Mouse (Mus musculus): ENCODE data around the gene Eftud2. TPM values are rescaled to one million over a fixed set of nuclear protein-coding genes. Genes with fewer than 3 reads are reported as not detected.

Eftud2 gene
- 43.2 TPM for polyA plus RNA-seq (2014; fragmentation: Illumina TruSeq; extraction: RNeasy Lipid Tissue Mini Kit (QIAGEN cat#74804))

DNA sequence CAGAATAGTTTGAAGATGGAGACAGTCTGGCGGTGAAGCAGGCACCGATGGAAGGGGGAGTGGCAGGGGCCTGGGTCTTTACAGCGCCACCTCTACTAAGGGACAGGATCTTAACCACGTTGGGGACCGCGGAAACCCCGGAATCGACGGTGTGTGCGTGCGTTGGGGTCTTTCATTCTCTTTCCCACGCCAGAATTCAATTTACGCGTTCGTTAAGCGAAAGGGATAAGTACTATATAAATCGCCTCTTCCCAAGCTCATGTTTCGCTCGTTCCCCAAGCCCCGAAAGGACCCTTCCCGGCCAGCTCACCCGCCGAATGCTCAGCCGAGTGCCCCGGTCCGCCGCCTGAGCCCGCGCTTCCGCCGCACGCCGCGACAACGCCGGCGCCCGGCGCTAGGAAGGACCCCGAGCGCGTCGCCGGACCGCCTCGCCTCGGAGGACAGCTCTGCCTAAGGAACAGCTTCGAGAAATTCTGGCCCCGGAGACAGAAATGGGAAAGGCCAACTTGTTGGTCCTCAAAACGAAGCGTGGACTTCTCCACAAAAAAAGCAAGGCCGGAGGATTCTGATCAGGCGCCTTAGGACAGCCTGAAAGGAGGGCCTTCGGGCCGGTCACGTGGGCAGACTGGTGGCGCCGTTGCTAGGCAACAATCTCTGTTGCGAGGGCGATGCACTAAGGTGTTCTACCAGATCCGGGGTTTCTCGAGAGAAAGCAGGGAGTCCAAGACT, at the start of gene Eftud2, which contains the start of gene Ccdc103:
Gene Eftud2, minus strand, starts transcription at position 401 of the 729 bp plus-strand sequence.
Gene Ccdc103, plus strand, starts transcription at position 620 of the 729 bp plus-strand sequence.

DNA sequence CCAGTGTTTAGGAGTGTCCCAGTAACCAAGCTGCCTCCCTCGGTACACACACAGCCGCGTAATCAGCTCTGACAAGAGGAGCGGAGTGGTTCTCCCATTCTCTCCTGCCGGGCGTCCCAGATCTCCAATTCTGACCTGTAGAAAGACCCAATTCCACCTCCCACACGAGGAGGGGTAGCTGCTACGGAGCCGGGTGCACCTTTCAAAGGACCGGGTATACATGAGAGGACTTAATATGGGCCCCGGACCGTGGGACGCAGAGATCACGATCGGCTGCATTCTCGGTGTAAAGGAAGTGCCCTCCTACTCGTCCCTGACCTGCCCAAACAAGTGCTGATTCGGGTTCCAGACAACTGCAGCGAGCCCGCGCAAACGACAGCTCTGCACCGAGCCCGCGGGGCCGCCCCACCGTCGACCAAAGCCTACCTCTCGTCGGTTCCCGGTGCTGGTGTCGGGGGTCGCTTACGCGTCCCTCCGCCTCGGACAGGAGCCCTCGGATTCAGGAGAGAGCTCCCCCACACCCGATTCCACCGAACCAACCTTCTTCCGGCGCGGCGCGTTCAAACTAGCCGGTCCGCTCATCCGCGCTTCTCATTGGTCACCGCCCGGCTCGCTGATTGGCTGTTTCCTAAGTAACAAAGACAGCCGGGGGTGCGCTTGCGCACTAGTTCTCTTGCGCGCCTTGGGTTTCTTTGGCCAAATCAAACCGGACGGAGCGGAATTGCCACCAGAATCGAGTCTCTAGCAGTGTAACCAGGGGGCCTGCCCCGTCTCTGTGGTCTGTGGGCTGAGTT, 44.0 kb upstream of the Eftud2 start, which contains the start of gene Kif18b:
Gene Kif18b, minus strand, starts transcription at position 568 of the 794 bp plus-strand sequence.

DNA sequence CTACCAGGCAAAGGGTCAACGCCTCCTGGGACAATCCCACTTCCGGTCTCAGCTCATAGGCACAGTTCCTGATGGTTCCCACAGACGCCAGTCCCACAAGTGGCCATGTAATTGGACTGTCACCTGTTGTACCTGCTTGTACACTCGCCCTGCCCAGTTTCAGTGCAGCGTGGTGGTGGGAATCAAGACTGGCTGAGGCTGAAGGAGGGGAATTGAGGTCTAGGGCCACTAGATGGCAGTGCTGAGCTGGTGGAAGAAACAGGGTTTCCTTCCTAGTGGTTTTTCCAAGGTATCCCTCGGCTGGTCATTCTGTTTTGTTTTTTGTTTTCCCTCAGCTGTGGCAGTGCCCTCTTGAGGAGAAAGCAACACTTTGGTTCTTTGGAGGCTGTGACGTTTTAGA, 20.0 kb upstream of the Eftud2 start, which contains the start of gene Gfap:
Gene Gfap, minus strand, starts transcription at position 150 of the 400 bp plus-strand sequence.

DNA sequence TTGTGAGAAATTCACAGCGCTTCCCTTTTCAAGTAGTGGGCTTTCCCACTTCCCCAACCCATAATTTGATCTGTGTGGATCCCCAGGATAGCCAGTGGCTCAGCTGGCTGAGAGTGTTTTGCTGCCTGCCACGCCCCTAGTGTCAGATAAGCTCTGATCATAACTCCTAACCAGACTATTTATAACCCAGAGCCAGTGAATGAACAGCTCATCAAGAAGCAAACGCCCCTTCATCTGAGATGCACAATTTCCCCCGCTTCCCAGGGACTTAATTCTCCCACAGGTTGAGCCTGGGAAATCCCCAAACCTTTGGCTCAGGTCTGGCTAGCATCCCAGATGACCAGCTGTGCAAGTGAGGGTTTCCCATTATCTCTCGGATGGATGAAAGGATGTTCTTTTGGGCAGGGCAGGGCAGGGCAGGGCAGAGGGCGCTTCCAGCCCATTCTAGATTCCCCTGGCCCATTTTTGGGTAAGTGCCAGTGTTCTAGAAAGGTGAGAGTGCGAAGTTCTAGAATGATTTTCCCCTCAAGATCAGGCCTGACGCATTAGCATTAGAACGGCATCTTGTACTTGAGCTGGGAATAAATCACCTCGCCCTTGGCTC, 3.9 kb upstream of the Eftud2 start, which contains the start of gene Fam187a:
Gene Fam187a, plus strand, starts transcription at position 554 of the 604 bp plus-strand sequence.

DNA sequence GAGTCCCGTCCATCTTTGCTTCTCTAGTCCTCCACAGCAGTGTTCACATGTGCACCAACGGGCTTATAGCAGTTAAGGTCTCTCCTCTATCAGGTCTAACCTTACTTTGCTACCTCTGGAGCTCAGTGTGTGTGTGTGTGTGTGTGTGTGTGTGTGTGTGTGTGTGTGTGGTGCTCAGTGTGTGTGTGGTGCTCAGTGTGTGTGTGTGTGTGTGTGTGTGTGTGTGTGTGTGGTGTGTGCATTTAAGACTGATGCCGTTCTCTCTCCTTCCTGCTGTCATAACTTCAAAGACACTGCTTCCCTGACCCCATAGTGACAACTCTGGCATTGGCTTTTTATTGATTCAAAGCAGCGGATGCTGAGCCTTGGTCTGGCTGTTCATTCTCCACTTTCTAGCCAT, 45.2 kb downstream of the Eftud2 start, which contains the start of gene Higd1b:
Gene Higd1b, plus strand, starts transcription at position 301 of the 400 bp plus-strand sequence.

DNA sequence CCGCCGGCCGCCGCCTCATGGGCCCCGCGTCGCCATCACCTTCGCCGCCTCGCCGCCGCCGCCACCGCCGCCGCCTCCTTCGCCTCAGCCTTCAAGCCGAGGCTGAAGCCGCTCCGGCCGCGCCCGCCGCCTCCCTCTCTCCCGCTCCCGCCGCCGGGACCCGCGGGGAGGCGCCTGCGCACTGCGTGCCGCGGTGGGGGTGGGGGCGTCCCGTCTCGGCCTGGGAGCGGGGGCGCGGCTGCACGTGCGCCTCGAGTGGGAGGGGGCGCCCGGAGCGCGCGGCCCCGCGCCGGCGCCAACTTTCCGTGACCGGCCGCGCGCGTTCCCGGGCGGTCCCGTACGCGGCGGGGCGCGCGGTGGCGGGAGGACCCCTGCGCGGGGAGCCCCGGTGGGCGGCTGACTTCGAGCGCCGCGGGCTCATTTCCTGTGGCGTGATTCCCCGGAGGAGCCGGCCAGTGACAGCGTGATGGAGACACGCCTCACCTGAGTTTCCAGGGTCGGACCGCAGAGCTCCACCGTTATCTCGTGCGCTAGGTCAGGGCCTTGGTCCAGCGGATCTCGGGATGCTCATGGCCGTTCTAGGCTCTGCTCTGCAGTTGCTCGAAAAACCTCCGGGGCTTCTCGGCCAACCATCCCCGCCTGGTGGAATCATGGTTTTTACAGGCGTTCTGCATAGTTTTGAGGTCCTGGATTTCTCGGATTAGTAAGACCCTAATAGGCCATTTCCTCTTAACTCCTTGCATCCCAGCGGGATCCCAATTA, 61.6 kb downstream of the Eftud2 start, which contains the start of gene Gjc1:
Gene Gjc1, minus strand, starts transcription at position 680 of the 762 bp plus-strand sequence.

Other genes with a start within 250 kb of the Eftud2 start
- gene Meioc, start 217.3 kb downstream of the Eftud2 start, polyA plus RNA-seq (2014; fragmentation: Illumina TruSeq; extraction: RNeasy Lipid Tissue Mini Kit (QIAGEN cat#74804)) = not detected
- 58.4 TPM for gene Ccdc43, start 183.2 kb downstream of the Eftud2 start, polyA plus RNA-seq (2014; fragmentation: Illumina TruSeq; extraction: RNeasy Lipid Tissue Mini Kit (QIAGEN cat#74804))
- not detected for gene Adam11, start 119.5 kb downstream of the Eftud2 start, polyA plus RNA-seq (2014; fragmentation: Illumina TruSeq; extraction: RNeasy Lipid Tissue Mini Kit (QIAGEN cat#74804))
- gene Gjc1, start 61.3 kb downstream of the Eftud2 start, polyA plus RNA-seq (2014; fragmentation: Illumina TruSeq; extraction: RNeasy Lipid Tissue Mini Kit (QIAGEN cat#74804)) = 20.8 TPM
- gene Higd1b, start 45.1 kb downstream of the Eftud2 start, polyA plus RNA-seq (2014; fragmentation: Illumina TruSeq; extraction: RNeasy Lipid Tissue Mini Kit (QIAGEN cat#74804)) = not detected
- 1.8 TPM for gene Ccdc103, start 219 bp upstream of the Eftud2 start, polyA plus RNA-seq (2014; fragmentation: Illumina TruSeq; extraction: RNeasy Lipid Tissue Mini Kit (QIAGEN cat#74804))
- gene Fam187a, start 4.2 kb upstream of the Eftud2 start, polyA plus RNA-seq (2014; fragmentation: Illumina TruSeq; extraction: RNeasy Lipid Tissue Mini Kit (QIAGEN cat#74804)) = not detected
- not detected for gene Gfap, start 19.9 kb upstream of the Eftud2 start, polyA plus RNA-seq (2014; fragmentation: Illumina TruSeq; extraction: RNeasy Lipid Tissue Mini Kit (QIAGEN cat#74804))
- 0.77 TPM for gene Kif18b, start 44.1 kb upstream of the Eftud2 start, polyA plus RNA-seq (2014; fragmentation: Illumina TruSeq; extraction: RNeasy Lipid Tissue Mini Kit (QIAGEN cat#74804))
- not detected for gene C1ql1, start 65.7 kb upstream of the Eftud2 start, polyA plus RNA-seq (2014; fragmentation: Illumina TruSeq; extraction: RNeasy Lipid Tissue Mini Kit (QIAGEN cat#74804))
- 10.2 TPM for gene Nmt1, start 147.2 kb upstream of the Eftud2 start, polyA plus RNA-seq (2014; fragmentation: Illumina TruSeq; extraction: RNeasy Lipid Tissue Mini Kit (QIAGEN cat#74804))
- 10.7 TPM for gene Dcakd, start 147.3 kb upstream of the Eftud2 start, polyA plus RNA-seq (2014; fragmentation: Illumina TruSeq; extraction: RNeasy Lipid Tissue Mini Kit (QIAGEN cat#74804))
- gene Plcd3, start 220.7 kb upstream of the Eftud2 start, polyA plus RNA-seq (2014; fragmentation: Illumina TruSeq; extraction: RNeasy Lipid Tissue Mini Kit (QIAGEN cat#74804)) = not detected
- gene Acbd4, start 220.7 kb upstream of the Eftud2 start, polyA plus RNA-seq (2014; fragmentation: Illumina TruSeq; extraction: RNeasy Lipid Tissue Mini Kit (QIAGEN cat#74804)) = not detected
- gene Hexim1, start 235.2 kb upstream of the Eftud2 start, polyA plus RNA-seq (2014; fragmentation: Illumina TruSeq; extraction: RNeasy Lipid Tissue Mini Kit (QIAGEN cat#74804)) = 60.1 TPM